Mouse (Mus musculus): ENCODE measurements around the gene Blm.

DNA sequence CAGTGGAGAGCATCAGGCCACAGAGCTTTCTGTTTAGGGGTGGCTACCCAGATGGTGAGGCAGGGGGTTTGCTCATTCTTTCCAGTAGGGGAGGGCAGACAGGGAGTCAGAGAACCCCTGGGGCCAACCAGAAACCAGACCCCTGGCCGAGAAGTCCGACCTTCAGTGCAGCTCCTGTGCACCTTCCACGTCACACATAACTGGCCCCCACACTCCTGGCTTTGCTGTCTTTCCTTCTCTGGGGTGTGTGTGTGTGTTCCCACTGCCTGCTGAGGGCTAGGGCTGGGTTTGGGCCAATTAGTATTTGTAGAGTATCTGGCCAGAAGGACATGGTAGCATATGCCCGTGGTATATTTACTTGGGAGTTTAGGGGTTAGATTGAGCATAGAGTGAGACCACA lies 84.6 kb downstream of the Blm start:
- TF ChIP-seq POLR2A (IDR thresholded peaks at IDR 0.05; ENCODE audit: control insufficient read depth, extremely low read depth, insufficient read depth, low read length, poor library complexity) = no peak
- no peak for TF ChIP-seq CTCF (IDR thresholded peaks at IDR 0.05; ENCODE audit: borderline replicate concordance, control insufficient read depth, extremely low read depth, insufficient read depth, low read length, poor library complexity)
